Mouse (Mus musculus): Measurements from ENCODE around the gene Gga1.
A peak's percentile ranks its signal among the peaks of the same experiment; 100 is the strongest.

Gene Gga1

GRCm38 (mm10) chr15:78914823-78915659, 38.1 kb downstream of the Gga1 start:
- DNase-seq, result no peak

- DNase-seq, result peak in 1 of 2 experiments; percentile 57
These were observed 38.6 kb downstream of the Gga1 start for GRCm38 (mm10) chr15:78915660-78916017.

GRCm38 (mm10) chr15:78916052-78916826, 39.2 kb downstream of the Gga1 start:
- DNase-seq, result no peak

GRCm38 (mm10) chr15:78918126-78918525, 41.1 kb downstream of the Gga1 start:
- no peak for DNase-seq

GRCm38 (mm10) chr15:78919914-78920313, 42.9 kb downstream of the Gga1 start:
- no peak for DNase-seq

- DNase-seq, result no peak
These were observed 45.7 kb downstream of the Gga1 start for GRCm38 (mm10) chr15:78922700-78923099.

- DNase-seq, result peak in 1 of 2 experiments; percentile 46
These were observed 46.6 kb downstream of the Gga1 start for GRCm38 (mm10) chr15:78923585-78923984.

- no peak for DNase-seq
These were observed 48.1 kb downstream of the Gga1 start for GRCm38 (mm10) chr15:78925129-78925528.

GRCm38 (mm10) chr15:78926021-78926919, 49.3 kb downstream of the Gga1 start, which contains the start of gene Lgals1:
Gene Lgals1, plus strand, starts transcription at chr15:78926725.
- peak; percentile 52 to 54 for DNase-seq

GRCm38 (mm10) chr15:78927021-78927787, 50.2 kb downstream of the Gga1 start:
- DNase-seq, result no peak

GRCm38 (mm10) chr15:78927788-78928457, 50.9 kb downstream of the Gga1 start:
- peak; percentile 72 to 79 for DNase-seq

- DNase-seq, result no peak
These were observed 51.5 kb downstream of the Gga1 start for GRCm38 (mm10) chr15:78928539-78928938.

- no peak for DNase-seq
These were observed 53.3 kb downstream of the Gga1 start for GRCm38 (mm10) chr15:78930192-78930706.

GRCm38 (mm10) chr15:78930801-78931426, 53.9 kb downstream of the Gga1 start:
- no peak for DNase-seq

- DNase-seq, result peak; percentile 41 to 59
These were observed 54.6 kb downstream of the Gga1 start for GRCm38 (mm10) chr15:78931577-78931976.

GRCm38 (mm10) chr15:78934784-78935320, 57.9 kb downstream of the Gga1 start, which contains the start of gene Nol12:
Gene Nol12, plus strand, starts transcription at chr15:78934933.
- DNase-seq, result peak; percentile 65 to 79

GRCm38 (mm10) chr15:78936403-78936802, 59.4 kb downstream of the Gga1 start:
- no peak for DNase-seq

- DNase-seq, result no peak
These were observed 60.3 kb downstream of the Gga1 start for GRCm38 (mm10) chr15:78937311-78937710.

GRCm38 (mm10) chr15:78937963-78938362, 61.0 kb downstream of the Gga1 start:
- DNase-seq, result no peak

GRCm38 (mm10) chr15:78940325-78940724, 63.3 kb downstream of the Gga1 start:
- DNase-seq, result no peak
